Mouse (Mus musculus) CH12.LX (cell line): ENCODE data around the gene Zdhhc12.

ENCODE experiments used
- CHD2 ChIP-seq: IDR thresholded peaks from 2 replicates; pipeline ENCODE4 v1.6.1; 2011; ENCODE audit warnings: low read length, improper control_type of control experiment
- CTCF ChIP-seq, 2 experiments: IDR thresholded peaks in 1 of 2; conservative IDR thresholded peaks in 1 of 2; 2 replicates each; pipeline ENCODE4 v1.5.1; 2011 to 2012; ENCODE audit warnings: low read depth in 2 of 2, low read length in 2 of 2, improper control_type of control experiment in 1 of 2, inconsistent platforms in 1 of 2, mild to moderate bottlenecking in 1 of 2, moderate library complexity in 1 of 2
- MEF2A ChIP-seq: IDR thresholded peaks from 2 replicates; pipeline ENCODE4 v1.6.1; 2014; ENCODE audit warnings: low read depth, mild to moderate bottlenecking, inconsistent platforms, low read length, improper control_type of control experiment, borderline replicate concordance
- MYC ChIP-seq: IDR thresholded peaks from 2 replicates; pipeline ENCODE4 v1.6.1; 2011; ENCODE audit warnings: low read depth, mild to moderate bottlenecking, improper control_type of control experiment, low read length
- POLR2A ChIP-seq: IDR thresholded peaks from 2 replicates; pipeline ENCODE4 v1.6.1; 2011; ENCODE audit warnings: low read depth, mild to moderate bottlenecking, improper control_type of control experiment, low read length
- POLR2AphosphoS2 ChIP-seq: IDR thresholded peaks from 2 replicates; pipeline ENCODE4 v1.6.1; 2011; ENCODE audit warnings: low read depth, low read length, improper control_type of control experiment

DNA sequence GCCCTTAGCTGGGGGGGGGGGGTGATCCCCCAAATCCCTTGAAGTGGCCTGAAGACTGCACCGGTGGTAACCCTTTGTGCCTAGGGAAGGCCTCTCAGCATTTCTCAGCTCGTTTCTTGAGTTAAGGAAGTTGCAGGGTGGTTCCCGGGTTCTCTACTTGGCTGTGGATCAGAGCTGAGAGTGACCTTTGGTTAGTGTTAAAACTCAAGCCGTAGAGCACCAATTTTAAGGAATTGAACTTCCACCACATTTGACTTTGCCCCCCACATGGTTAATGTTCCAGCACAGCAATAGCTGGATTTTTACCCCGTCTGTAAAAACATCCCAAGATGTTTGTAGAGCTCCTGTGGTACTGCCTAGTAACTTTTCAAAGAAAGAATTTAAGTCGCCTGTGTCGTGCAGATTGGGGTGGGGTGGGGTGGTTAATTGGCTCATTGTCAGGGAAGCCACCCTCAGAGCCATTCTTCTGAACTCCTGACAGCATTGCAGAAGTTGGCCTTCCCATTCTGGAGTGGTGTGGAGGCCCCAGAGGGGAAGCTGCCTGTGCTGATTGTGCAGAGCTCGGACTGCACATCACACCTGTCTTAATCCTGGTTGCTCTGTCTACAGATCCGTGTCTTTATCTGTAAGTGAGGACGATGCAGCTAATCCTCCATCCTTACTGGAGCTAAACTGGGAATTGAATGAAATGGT lies 41.6 kb upstream of the Zdhhc12 start:
- no peak for TF ChIP-seq POLR2AphosphoS2
- no peak for TF ChIP-seq CHD2
- TF ChIP-seq CTCF (conservative IDR thresholded peaks at IDR 0.05 in 1 of 2, IDR thresholded peaks at IDR 0.05 in 1 of 2; ENCODE audit: low read depth in 2 of 2, low read length in 2 of 2), result no peak
- TF ChIP-seq POLR2A, result no peak
- TF ChIP-seq MYC, result no peak
- TF ChIP-seq MEF2A, result no peak
